Mouse (Mus musculus) olfactory bulb, adult 2 months (tissue): ENCODE data around the gene Slc35g2. TPM values are rescaled to one million over a fixed set of nuclear protein-coding genes. Genes with fewer than 3 reads are reported as not detected.

Source experiments
- H3K27ac ChIP-seq: fragments of 200-500 bp; 2 replicates; pipeline ENCODE4 v1.5.1; 2012; ENCODE audit warnings: low read depth, low read length; ENCODE audit not compliant: insufficient read depth
- H3K4me1 ChIP-seq: fragments of 200-500 bp; 2 replicates; pipeline ENCODE4 v1.6.1; 2012; ENCODE audit warnings: low read length; ENCODE audit not compliant: control insufficient read depth, insufficient read depth
- H3K4me3 ChIP-seq: fragments of 200-500 bp; 2 replicates; pipeline ENCODE4 v1.5.1; 2012; ENCODE audit warnings: mild to moderate bottlenecking, low read depth, low read length, moderate library complexity; ENCODE audit not compliant: insufficient read depth
- CTCF ChIP-seq: fragments of 200-500 bp; IDR thresholded peaks from 2 replicates; pipeline ENCODE4 v1.5.1; 2012; ENCODE audit warnings: low read depth, mild to moderate bottlenecking, low read length, moderate library complexity; ENCODE audit not compliant: insufficient read depth
- POLR2A ChIP-seq: fragments of 200-500 bp; IDR thresholded peaks from 2 replicates; pipeline ENCODE4 v1.6.1; 2012; ENCODE audit warnings: mild to moderate bottlenecking, low read depth, low read length, moderate library complexity; ENCODE audit not compliant: insufficient read depth
- WGBS: fragments of 180-500 bp; shearing (Covaris S2); methylation state at CpG from one replicate; pipeline ENCODE4 v1.1.7; 2018; 5-methylcytosine and 5-hydroxymethylcytosine counted together
- polyA plus RNA-seq: library from polyadenylated mRNA; stranded (reverse); fragments of >200 nt; gene quantifications from 2 replicates; pipeline ENCODE4 v1.2.4, GENCODE M21; 2012; ENCODE audit warnings: low replicate concordance; ENCODE audit not compliant: missing spikeins, insufficient read depth, insufficient read length

The Slc35g2 gene
- polyA plus RNA-seq, 1 experiment: not detected

- H3K27ac ChIP-seq: peak overlapping the region; percentile 16; the same call in 1 of the 2 replicates
- H3K4me1 ChIP-seq: peaks cover 10% of the 10 kb centered on the region
- TF ChIP-seq CTCF (peak; percentile 18; the same call in 1 of the 2 replicates), POLR2A (no peak)
- peak overlapping the region; percentile 58 for H3K4me3 ChIP-seq
- WGBS: 8% methylated on average over 32 of the region's 32 CpGs
Measured at GRCm38 (mm10) chr9:100569798-100570625, 878 bp downstream of the Slc35g2 start.

GRCm38 (mm10) chr9:100560251-100560890 lies 10.5 kb downstream of the Slc35g2 start:
- H3K27ac ChIP-seq: no peak overlapping the region
- no peaks in the 10 kb centered on the region for H3K4me1 ChIP-seq
- WGBS: 89% methylated on average over 10 of the region's 10 CpGs
- TF ChIP-seq CTCF: no peak
- TF ChIP-seq POLR2A: no peak
- H3K4me3 ChIP-seq: no peak overlapping the region

- H3K4me1 ChIP-seq: no peaks in the 10 kb centered on the region
- TF ChIP-seq CTCF (no peak), POLR2A (no peak)
- no peak overlapping the region for H3K27ac ChIP-seq
- H3K4me3 ChIP-seq: no peak overlapping the region
Measured at GRCm38 (mm10) chr9:100558991-100559390, 11.9 kb downstream of the Slc35g2 start.

- Histone ChIP-seq H3K27ac (no peak overlapping the region), H3K4me1 (no peaks in the 10 kb centered on the region)
- 23% methylated on average over 4 of the region's 4 CpGs for WGBS
Measured at GRCm38 (mm10) chr9:100558023-100558573, 12.8 kb downstream of the Slc35g2 start.

GRCm38 (mm10) chr9:100555686-100556085 lies 15.2 kb downstream of the Slc35g2 start:
- Histone ChIP-seq H3K4me3 (no peak overlapping the region), H3K27ac (no peak overlapping the region), H3K4me1 (no peaks in the 10 kb centered on the region)
- TF ChIP-seq POLR2A (no peak), CTCF (no peak)
- 71% methylated on average over 5 of the region's 5 CpGs for WGBS

More at GRCm38 (mm10) chr9:100558023-100558573, 12.8 kb downstream of the Slc35g2 start:
- TF ChIP-seq POLR2A (no peak), CTCF (no peak)
- no peak overlapping the region for H3K4me3 ChIP-seq

GRCm38 (mm10) chr9:100548313-100548712 lies 22.6 kb downstream of the Slc35g2 start:
- no peak for TF ChIP-seq POLR2A
- TF ChIP-seq CTCF: no peak
- Histone ChIP-seq H3K27ac (no peak overlapping the region), H3K4me3 (no peak overlapping the region), H3K4me1 (no peaks in the 10 kb centered on the region)
- 95% methylated on average over 2 of the region's 2 CpGs for WGBS

- Histone ChIP-seq H3K4me3 (peak overlapping the region; percentile 96), H3K27ac (peak overlapping the region; percentile 86), H3K4me1 (no peaks in the 10 kb centered on the region)
- TF ChIP-seq POLR2A: no peak
- no peak for TF ChIP-seq CTCF
- WGBS: 2% methylated on average over 9 of the region's 9 CpGs
Measured at GRCm38 (mm10) chr9:100546594-100546910, 24.3 kb downstream of the Slc35g2 start.

GRCm38 (mm10) chr9:100545715-100546593 lies 24.9 kb downstream of the Slc35g2 start, which contains the start of gene Nck1:
TSS of gene Nck1 (minus strand) at chr9:100546134.
- under 1% methylated on average over 93 of the region's 93 CpGs for WGBS
- H3K4me3 ChIP-seq: peak within 1 kb of the TSS; percentile 96
- H3K27ac ChIP-seq: peak within 1 kb of the TSS; percentile 89
- no peaks in the 10 kb centered on the region for H3K4me1 ChIP-seq
- TF ChIP-seq CTCF (peak; percentile 73), POLR2A (peak; percentile 90; the same call in 1 of the 2 replicates)
